In genomic region chr7:46396231-46396927, GRCm38 (mm10) we compare ENCODE assay signal across 8 mouse cellular contexts. TPM values are rescaled to one million over a fixed set of nuclear protein-coding genes. Genes with fewer than 3 reads are reported as not detected.
DNase-seq lines count a peak whose midpoint lies in the region; ATAC-seq lines count a peak whose summit lies in the region.

Gene Kcnc1 (plus strand): TSS chr7:46396497.

- H3K4me3 ChIP-seq in hindbrain, embryonic 16.5 days (ENCODE audit: low read length) = peak within 1 kb of the TSS; percentile 89

- no peaks in the 10 kb centered on the region for H3K36me3 ChIP-seq in hindbrain, embryonic 16.5 days (ENCODE audit: control insufficient read depth, insufficient read depth, low read length)

- ATAC-seq in hindbrain, embryonic 16.5 days = peak; percentile 71

- peak within 1 kb of the TSS; percentile 83 for H3K4me2 ChIP-seq in hindbrain, embryonic 16.5 days (ENCODE audit: low read length)

- H3K4me1 ChIP-seq in hindbrain, embryonic 16.5 days (ENCODE audit: control insufficient read depth, insufficient read depth, low read depth, low read length) = peaks cover 35% of the 10 kb centered on the region

- H3K27me3 ChIP-seq in hindbrain, embryonic 16.5 days (replicated peaks; ENCODE audit: control insufficient read depth, insufficient read depth, low read length) = peaks cover 13% of the 10 kb centered on the region

- under 1% methylated on average over 65 of the region's 93 CpGs for WGBS in hindbrain, embryonic 16.5 days

- peak within 1 kb of the TSS; percentile 88 for H3K27ac ChIP-seq in hindbrain, embryonic 16.5 days (ENCODE audit: low read depth, low read length)

- H3K9ac ChIP-seq in hindbrain, embryonic 16.5 days (ENCODE audit: low read depth, low read length) = peak within 1 kb of the TSS; percentile 97

- H3K9me3 ChIP-seq in hindbrain, embryonic 16.5 days (ENCODE audit: control insufficient read depth, low read length) = no peaks in the 10 kb centered on the region

- peak; percentile 71 for DNase-seq in R1 (ENCODE audit: low read depth, low spot score)
- DNase-seq in cerebellum, postnatal 10 days = peak; percentile 93 to 94
- peak; percentile 70 for DNase-seq in gastrocnemius, adult 18-20 months (ENCODE audit: low spot score)
- peak; percentile 67 to 78 for DNase-seq in left cerebral cortex, adult 18-20 months (ENCODE audit: low spot score in 2 of 2)
- peak; percentile 85 to 87 for DNase-seq in lung, postnatal 4 days
- peak; percentile 63 to 68 for DNase-seq in right cerebral cortex, adult 2 months (ENCODE audit: low spot score in 2 of 2)
- peak; percentile 45 for DNase-seq in urinary bladder, postnatal 10 days (ENCODE audit: low spot score)

RNA-seq across cellular contexts. Expression of gene Kcnc1, which starts in this region (rescaled TPM):
- total RNA-seq in gastrocnemius, adult 18-20 months (2021) = 10 to 100 TPM; 59.0 to 67.2 TPM
- polyA plus RNA-seq in hindbrain, embryonic 16.5 days (2015; fragmentation: Nextera tagmentation; extraction: Ambion mirVana) = 13.4 and 14.5 TPM in 2 replicates
- total RNA-seq in left cerebral cortex, adult 18-20 months (2021) = 100 to 1,000 TPM; 132 to 153 TPM

Comparison
In these comparisons a context has a peak if more than half of its experiments do, and no peak if none do; other contexts are left out.
1. Peak in every context shown above with its lines: DNase-seq, ATAC-seq, H3K4me3 ChIP-seq and H3K27ac ChIP-seq.